Mouse (Mus musculus) thymus, adult 2 months (tissue): ENCODE measurements around the gene Hspa2. TPM values are rescaled to one million over a fixed set of nuclear protein-coding genes. Genes with fewer than 3 reads are reported as not detected.
"Not testable (repeated sequence)": the region's sequence is repeated elsewhere in the genome, so short reads cannot be mapped to it uniquely, and the experiment has no call there.

ENCODE experiments used
- DNase-seq: peaks from one replicate; pipeline ENCODE4 v3.0.0; 2021
- H3K27ac ChIP-seq: fragments of 200-500 bp; 2 replicates; pipeline ENCODE4 v1.5.1; 2012; ENCODE audit warnings: low read length, control low read depth; ENCODE audit not compliant: control insufficient read depth, insufficient read depth
- H3K27me3 ChIP-seq: fragments of 200-500 bp; 2 replicates; pipeline ENCODE4 v1.6.1; 2012; ENCODE audit warnings: mild to moderate bottlenecking, low read length, moderate library complexity, mixed read lengths; ENCODE audit not compliant: control insufficient read depth, insufficient read depth
- H3K36me3 ChIP-seq: fragments of 200-500 bp; 2 replicates; pipeline ENCODE4 v1.6.1; 2012; ENCODE audit warnings: mild to moderate bottlenecking, low read length, moderate library complexity; ENCODE audit not compliant: control insufficient read depth, insufficient read depth
- H3K4me1 ChIP-seq: fragments of 200-500 bp; replicated peaks from 2 replicates; pipeline ENCODE4 v1.6.1; 2012; ENCODE audit warnings: low read length; ENCODE audit not compliant: control insufficient read depth, insufficient read depth
- H3K4me3 ChIP-seq: fragments of 200-500 bp; 2 replicates; pipeline ENCODE4 v1.5.1; 2012; ENCODE audit warnings: mild to moderate bottlenecking, low read length, control low read depth, moderate library complexity; ENCODE audit not compliant: control insufficient read depth, insufficient read depth
- CTCF ChIP-seq: fragments of 200-500 bp; IDR thresholded peaks from 2 replicates; pipeline ENCODE4 v1.5.1; 2012; ENCODE audit warnings: mild to moderate bottlenecking, control low read depth, low read length, moderate library complexity, borderline replicate concordance; ENCODE audit not compliant: control insufficient read depth, poor library complexity, insufficient read depth; ENCODE audit errors: extremely low read depth
- POLR2A ChIP-seq: fragments of 200-500 bp; IDR thresholded peaks from 2 replicates; pipeline ENCODE4 v1.6.1; 2012; ENCODE audit warnings: mild to moderate bottlenecking, low read length, control low read depth, moderate library complexity; ENCODE audit not compliant: control insufficient read depth, poor library complexity, insufficient read depth; ENCODE audit errors: extremely low read depth
- WGBS: fragments of 180-500 bp; shearing (Covaris S2); methylation state at CpG from one replicate; pipeline ENCODE4 v1.1.7; 2018; 5-methylcytosine and 5-hydroxymethylcytosine counted together
- polyA plus RNA-seq: library from polyadenylated mRNA; depleted of rRNA; stranded (reverse); fragments of >200 nt; gene quantifications from 2 replicates; pipeline ENCODE4 v1.2.3, GENCODE M21; 2012; rRNA removed

Gene Hspa2
- polyA plus RNA-seq, 1 experiment, result 5.1 TPM

GRCm38 (mm10) chr12:76435549-76435948, 31.6 kb downstream of the Hspa2 start:
- WGBS, result 65% methylated on average over 8 of the region's 8 CpGs
- H3K4me3 ChIP-seq, result no peak overlapping the region
- no peaks in the 10 kb centered on the region for H3K27me3 ChIP-seq

GRCm38 (mm10) chr12:76443488-76443887, 39.5 kb downstream of the Hspa2 start:
- H3K27me3 ChIP-seq, H3K36me3 ChIP-seq, H3K4me1 ChIP-seq, H3K4me3 ChIP-seq, H3K27ac ChIP-seq, DNase-seq: not testable (repeated sequence)
- 84% methylated on average over 6 of the region's 6 CpGs for WGBS

More at GRCm38 (mm10) chr12:76435549-76435948, 31.6 kb downstream of the Hspa2 start:
- Histone ChIP-seq H3K27ac (no peak overlapping the region), H3K36me3 (no peaks in the 10 kb centered on the region), H3K4me1 (no peaks in the 10 kb centered on the region)
- TF ChIP-seq POLR2A (no peak), CTCF (no peak)
- no peak for DNase-seq

- H3K4me3 ChIP-seq, result peak overlapping the region; percentile 46
- DNase-seq, result no peak
These were observed 40.4 kb downstream of the Hspa2 start for GRCm38 (mm10) chr12:76444359-76444772.

GRCm38 (mm10) chr12:76444862-76445261, 40.9 kb downstream of the Hspa2 start:
- DNase-seq, result no peak
- Histone ChIP-seq H3K27ac (no peak overlapping the region), H3K27me3 (no peaks in the 10 kb centered on the region), H3K36me3 (no peaks in the 10 kb centered on the region), H3K4me3 (no peak overlapping the region), H3K4me1 (no peaks in the 10 kb centered on the region)
- TF ChIP-seq CTCF, result no peak
- no peak for TF ChIP-seq POLR2A
- 86% methylated on average over 6 of the region's 6 CpGs for WGBS

More at GRCm38 (mm10) chr12:76444359-76444772, 40.4 kb downstream of the Hspa2 start:
- Histone ChIP-seq H3K4me1 (no peaks in the 10 kb centered on the region), H3K27ac (no peak overlapping the region), H3K27me3 (no peaks in the 10 kb centered on the region), H3K36me3 (no peaks in the 10 kb centered on the region)
- WGBS, result 69% methylated on average over 10 of the region's 10 CpGs
- TF ChIP-seq CTCF (no peak), POLR2A (no peak)

GRCm38 (mm10) chr12:76446201-76446600, 42.2 kb downstream of the Hspa2 start:
- no peak for DNase-seq
- Histone ChIP-seq H3K27me3 (no peaks in the 10 kb centered on the region), H3K4me1 (no peaks in the 10 kb centered on the region), H3K36me3 (no peaks in the 10 kb centered on the region), H3K27ac (no peak overlapping the region), H3K4me3 (no peak overlapping the region)
- TF ChIP-seq CTCF (no peak), POLR2A (no peak)
- 95% methylated on average over 11 of the region's 11 CpGs for WGBS

GRCm38 (mm10) chr12:76448127-76448526, 44.2 kb downstream of the Hspa2 start:
- WGBS, result 90% methylated on average over 6 of the region's 6 CpGs
- Histone ChIP-seq H3K36me3 (no peaks in the 10 kb centered on the region), H3K27me3 (no peaks in the 10 kb centered on the region), H3K4me1 (no peaks in the 10 kb centered on the region), H3K27ac (no peak overlapping the region), H3K4me3 (no peak overlapping the region)
- no peak for TF ChIP-seq POLR2A
- DNase-seq, result no peak

- TF ChIP-seq CTCF (no peak), POLR2A (no peak)
- DNase-seq, result no peak
- Histone ChIP-seq H3K27me3 (no peaks in the 10 kb centered on the region), H3K4me3 (no peak overlapping the region), H3K27ac (no peak overlapping the region), H3K4me1 (no peaks in the 10 kb centered on the region), H3K36me3 (no peaks in the 10 kb centered on the region)
- WGBS, result 88% methylated on average over 2 of the region's 2 CpGs
These were observed 48.2 kb downstream of the Hspa2 start for GRCm38 (mm10) chr12:76452203-76452602.

Other genes starting within 250 kb of the Hspa2 start
- 0.08 and 0.38 TPM in 2 replicates for gene Esr2, start 226.9 kb upstream of the Hspa2 start, polyA plus RNA-seq
- not detected in 2 replicates for gene Tex21, start 157.4 kb upstream of the Hspa2 start, polyA plus RNA-seq
- gene Mthfd1, start 148.9 kb upstream of the Hspa2 start, polyA plus RNA-seq, result 20.9 and 28.6 TPM in 2 replicates
- 0.08 and 0.16 TPM in 2 replicates for gene Akap5, start 79.3 kb upstream of the Hspa2 start, polyA plus RNA-seq
- gene Zbtb25, start 34.6 kb upstream of the Hspa2 start, polyA plus RNA-seq, result 22.1 and 28.7 TPM in 2 replicates
- gene Zbtb1, start 33.9 kb upstream of the Hspa2 start, polyA plus RNA-seq, result 7.2 and 8.0 TPM in 2 replicates
- gene Ppp1r36, start 13.4 kb downstream of the Hspa2 start, polyA plus RNA-seq, result not detected in 2 replicates
- 12.0 and 13.6 TPM in 2 replicates for gene Plekhg3, start 126.7 kb downstream of the Hspa2 start, polyA plus RNA-seq